Mouse (Mus musculus) ovary, postnatal 14 days (tissue): ENCODE data around the gene Gm6502.
"Not testable (repeated sequence)": the region's sequence is repeated elsewhere in the genome, so short reads cannot be mapped to it uniquely, and the experiment has no call there.

ENCODE experiments used
- DNase-seq: peaks from one replicate; pipeline ENCODE4 v3.0.0; 2022; ENCODE audit warnings: low spot score

The Gm6502 gene

DNA sequence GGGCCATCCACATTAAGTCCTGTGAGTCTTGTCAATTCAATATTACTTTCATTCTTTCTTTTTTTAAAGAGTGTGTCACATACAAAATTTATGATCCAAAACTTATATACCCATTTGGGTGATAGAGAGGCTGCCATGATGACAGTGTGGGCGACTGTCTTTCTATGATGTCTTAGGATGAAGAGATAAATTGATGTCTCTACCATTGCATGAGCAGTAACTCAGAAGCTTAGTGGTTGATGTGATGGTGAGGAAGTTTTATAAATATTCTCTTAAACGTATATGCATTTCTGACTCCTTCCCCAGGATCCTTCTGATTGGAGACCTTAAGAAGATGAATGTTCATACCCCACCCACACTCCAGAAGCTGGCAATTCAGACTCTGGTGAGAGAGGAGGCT lies at the start of gene Gm6502:
Gm6502 (plus strand) TSS at position 301 of the 400 bp plus-strand sequence.
- DNase-seq = not testable (repeated sequence)

DNA sequence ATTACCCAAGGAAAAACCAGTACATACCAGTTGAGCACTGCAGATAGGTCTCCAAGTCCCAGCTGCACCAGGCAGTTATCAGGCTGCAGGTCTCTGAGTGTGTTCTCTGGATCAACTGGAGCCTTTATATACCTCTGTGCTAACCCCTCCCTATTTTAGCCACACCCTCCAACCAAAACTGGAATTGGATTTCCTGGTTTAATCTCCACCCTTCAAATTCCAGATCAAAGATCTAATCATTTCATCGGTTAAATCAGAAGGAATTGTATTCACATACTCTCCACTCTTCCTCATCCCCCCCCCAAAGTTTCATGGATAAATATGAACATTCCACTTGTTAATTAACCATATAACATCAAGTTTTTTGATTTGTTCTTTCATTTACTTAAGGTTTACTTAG lies 7.5 kb upstream of the Gm6502 start, which contains the start of gene A430089I19Rik:
A430089I19Rik (minus strand) TSS at position 101 of the 400 bp plus-strand sequence.
- DNase-seq = not testable (repeated sequence)

DNA sequence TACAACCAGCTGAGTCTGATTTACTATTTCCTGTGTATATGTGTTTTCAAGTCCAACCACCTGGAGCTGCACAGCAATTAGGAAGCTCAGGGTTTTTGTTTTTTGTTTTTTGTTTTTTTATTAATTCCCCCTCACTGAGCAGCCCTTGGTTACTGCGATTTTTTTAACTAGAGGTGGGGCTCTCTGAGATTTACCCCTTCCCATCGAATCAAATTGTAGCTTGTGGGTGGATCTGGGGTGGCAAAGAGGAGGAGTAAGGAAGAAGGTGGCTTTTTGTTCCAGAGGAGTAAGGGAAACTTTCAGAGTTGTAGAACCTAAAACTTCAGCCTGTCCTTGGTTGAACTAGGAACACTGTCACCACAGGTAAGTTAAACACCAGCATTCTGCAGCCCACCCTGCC lies 25.2 kb downstream of the Gm6502 start, which contains the start of gene AA792892:
AA792892 (plus strand) TSS at position 301 of the 400 bp plus-strand sequence.
- not testable (repeated sequence) for DNase-seq
